Mouse (Mus musculus) midbrain, embryonic 16.5 days (tissue): ENCODE measurements around the gene Polr2l. TPM values are rescaled to one million over a fixed set of nuclear protein-coding genes. Genes with fewer than 3 reads are reported as not detected.

Experiments
- ATAC-seq: fragments of 200-750 bp; cut with Nextera tagmentation; 2 replicates; pipeline ENCODE4 v1.8.0; 2017; ENCODE audit warnings: moderate TSS enrichment
- H3K27ac ChIP-seq: fragments of 300-500 bp; sonication (generic); 2 replicates; pipeline ENCODE4 v1.5.1; 2014; ENCODE audit warnings: mild to moderate bottlenecking, low read length, mixed read lengths
- H3K27me3 ChIP-seq: fragments of 300-500 bp; sonication (generic); 2 replicates; pipeline ENCODE4 v1.6.1; 2014; ENCODE audit warnings: low read depth, low read length, mixed read lengths; ENCODE audit not compliant: control insufficient read depth, insufficient read depth
- H3K36me3 ChIP-seq: fragments of 300-500 bp; sonication (generic); 2 replicates; pipeline ENCODE4 v1.6.1; 2014; ENCODE audit warnings: mild to moderate bottlenecking, low read length, moderate library complexity, mixed read lengths; ENCODE audit not compliant: control insufficient read depth, insufficient read depth
- H3K4me1 ChIP-seq: fragments of 300-500 bp; sonication (generic); 2 replicates; pipeline ENCODE4 v1.6.1; 2014; ENCODE audit warnings: mild to moderate bottlenecking, low read length, mixed read lengths; ENCODE audit not compliant: control insufficient read depth, insufficient read depth
- H3K4me2 ChIP-seq: fragments of 300-500 bp; sonication (generic); 2 replicates; pipeline ENCODE4 v1.6.1; 2014; ENCODE audit warnings: mild to moderate bottlenecking, low read length, mixed read lengths
- H3K4me3 ChIP-seq: fragments of 300-500 bp; sonication (generic); 2 replicates; pipeline ENCODE4 v1.5.1; 2014; ENCODE audit warnings: low read depth, mild to moderate bottlenecking, low read length, moderate library complexity, mixed read lengths
- H3K9ac ChIP-seq: fragments of 300-500 bp; sonication (generic); 2 replicates; pipeline ENCODE4 v1.6.1; 2014; ENCODE audit warnings: low read depth, low read length, mixed read lengths
- H3K9me3 ChIP-seq: fragments of 300-500 bp; sonication (generic); replicated peaks from 2 replicates; pipeline ENCODE4 v1.6.1; 2014; ENCODE audit warnings: mild to moderate bottlenecking, low read length, mixed read lengths; ENCODE audit not compliant: control insufficient read depth, poor library complexity, severe bottlenecking
- WGBS: fragments of 180-500 bp; shearing (Covaris S2); extraction: QIAGEN DNeasy Blood & Tissue Kit; methylation state at CpG from one replicate; pipeline ENCODE4 v1.1.7; 2014; 5-methylcytosine and 5-hydroxymethylcytosine counted together
- polyA plus RNA-seq: library from polyadenylated mRNA; unstranded; fragments of >200 nt; fragmentation: Nextera tagmentation; extraction: Ambion mirVana; gene quantifications from 2 replicates; pipeline ENCODE4 v1.2.1, GENCODE M21; 2015

The Polr2l gene
- 73.3 and 74.0 TPM in 2 replicates for polyA plus RNA-seq

DNA sequence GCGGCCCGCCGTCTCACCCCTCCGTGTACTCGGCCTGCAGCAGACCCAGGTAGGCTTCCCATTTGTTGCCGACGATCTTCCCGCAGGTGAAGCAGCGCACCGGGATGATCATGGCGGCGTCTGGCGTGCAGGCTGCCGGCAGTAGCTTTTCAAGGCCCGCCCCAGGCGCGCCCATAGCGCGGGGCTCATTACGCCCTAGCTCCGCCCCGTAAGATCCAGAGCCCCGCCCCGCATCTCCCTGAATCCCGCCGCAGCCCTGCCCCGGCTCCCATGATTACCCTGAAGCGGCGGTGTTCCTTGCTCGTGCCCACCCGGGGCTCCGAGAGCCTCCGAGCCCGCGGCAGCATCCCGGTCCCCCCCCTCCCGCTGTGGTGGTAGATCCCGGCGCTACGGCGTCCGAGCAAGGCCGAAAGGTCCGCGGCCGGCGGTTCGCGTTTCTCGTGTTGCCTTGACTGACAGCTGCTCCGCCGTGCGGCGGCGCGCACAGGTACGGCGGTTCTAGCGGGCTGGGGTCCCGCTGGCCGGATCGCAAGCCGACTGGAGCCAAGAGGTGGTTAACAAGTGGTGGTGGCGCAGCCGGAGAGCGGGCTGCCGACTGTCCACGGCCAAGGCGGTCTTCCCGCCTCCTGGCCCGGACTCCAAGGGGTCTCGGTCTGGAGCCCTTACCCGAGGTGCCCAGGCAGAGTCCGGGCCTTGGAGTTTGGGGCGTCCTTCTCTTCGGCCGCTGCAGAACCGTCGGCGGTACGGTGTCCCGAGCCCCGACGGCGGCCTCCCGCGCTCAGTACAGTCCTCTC is at the start of gene Polr2l, which contains the start of gene Tspan4:
Polr2l (minus strand) TSS at position 122 of the 794 bp plus-strand sequence.
Tspan4 (plus strand) TSS at position 230 of the 794 bp plus-strand sequence.
- ATAC-seq: peak; percentile 85
- peak within 1 kb of the TSS; percentile 65 for H3K4me3 ChIP-seq
- H3K36me3 ChIP-seq: peaks cover 8% of the 10 kb centered on the region
- H3K27ac ChIP-seq: peak within 1 kb of the TSS; percentile 86
- peak within 1 kb of the TSS; percentile 98 for H3K4me2 ChIP-seq
- H3K27me3 ChIP-seq: peaks cover 14% of the 10 kb centered on the region
- WGBS: under 1% methylated on average over 77 of the region's 87 CpGs
- H3K9ac ChIP-seq: peak within 1 kb of the TSS; percentile 90
- H3K4me1 ChIP-seq: peaks cover 19% of the 10 kb centered on the region
- H3K9me3 ChIP-seq: no peaks in the 10 kb centered on the region

DNA sequence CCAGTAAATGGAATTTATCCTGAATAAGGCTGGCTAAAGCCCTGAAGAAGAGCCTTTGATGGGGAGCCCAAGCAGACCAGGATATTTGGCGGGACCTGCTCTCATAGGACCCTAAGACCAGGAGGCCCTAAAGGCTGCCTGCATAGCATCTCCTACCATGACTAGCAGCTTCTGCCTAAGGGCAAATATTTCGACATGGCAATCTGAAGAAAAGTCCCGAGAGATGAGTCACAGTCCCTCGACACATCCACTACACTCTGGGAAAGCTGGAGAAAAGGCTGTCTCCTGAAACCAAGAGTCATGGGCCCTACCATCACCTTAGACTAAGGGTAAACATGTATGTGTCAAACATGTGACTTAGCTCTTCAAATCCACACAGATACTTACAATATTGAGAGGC is 49.3 kb upstream of the Polr2l start:
- no peak overlapping the region for H3K9ac ChIP-seq
- no peak overlapping the region for H3K4me2 ChIP-seq
- no peaks in the 10 kb centered on the region for H3K9me3 ChIP-seq
- WGBS: 88% methylated on average over 4 of the region's 4 CpGs
- peaks cover 25% of the 10 kb centered on the region for H3K36me3 ChIP-seq
- H3K4me1 ChIP-seq: no peaks in the 10 kb centered on the region; the same call in 1 of the 2 replicates
- no peak overlapping the region for H3K27ac ChIP-seq
- no peak for ATAC-seq
- H3K4me3 ChIP-seq: no peak overlapping the region
- H3K27me3 ChIP-seq: no peaks in the 10 kb centered on the region

DNA sequence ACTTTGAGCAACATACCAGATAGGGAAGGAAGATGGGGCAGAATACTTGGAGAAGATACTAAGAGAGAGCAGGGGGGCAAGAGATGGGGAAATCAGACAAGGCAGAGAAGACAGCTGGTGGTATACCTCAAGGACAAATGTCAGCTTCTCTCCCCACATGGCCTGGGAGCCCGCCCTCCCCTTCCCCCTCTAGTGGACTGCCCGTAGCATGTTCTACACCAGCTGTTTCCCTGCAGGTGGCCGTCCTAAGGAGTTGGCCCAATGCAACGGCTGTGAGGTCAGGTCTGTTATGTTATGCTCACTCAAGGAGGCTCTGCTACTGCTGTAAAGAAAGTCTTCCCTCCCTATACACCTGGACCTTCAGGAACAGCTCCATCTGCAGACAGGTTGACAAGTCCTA is 48.1 kb upstream of the Polr2l start:
- Histone ChIP-seq H3K27me3 (no peaks in the 10 kb centered on the region), H3K4me2 (no peak overlapping the region), H3K4me3 (no peak overlapping the region), H3K9me3 (no peaks in the 10 kb centered on the region), H3K4me1 (no peaks in the 10 kb centered on the region; the same call in 1 of the 2 replicates), H3K36me3 (peaks cover 20% of the 10 kb centered on the region), H3K9ac (no peak overlapping the region), H3K27ac (no peak overlapping the region)
- 52% methylated on average over 4 of the region's 4 CpGs for WGBS
- no peak for ATAC-seq

DNA sequence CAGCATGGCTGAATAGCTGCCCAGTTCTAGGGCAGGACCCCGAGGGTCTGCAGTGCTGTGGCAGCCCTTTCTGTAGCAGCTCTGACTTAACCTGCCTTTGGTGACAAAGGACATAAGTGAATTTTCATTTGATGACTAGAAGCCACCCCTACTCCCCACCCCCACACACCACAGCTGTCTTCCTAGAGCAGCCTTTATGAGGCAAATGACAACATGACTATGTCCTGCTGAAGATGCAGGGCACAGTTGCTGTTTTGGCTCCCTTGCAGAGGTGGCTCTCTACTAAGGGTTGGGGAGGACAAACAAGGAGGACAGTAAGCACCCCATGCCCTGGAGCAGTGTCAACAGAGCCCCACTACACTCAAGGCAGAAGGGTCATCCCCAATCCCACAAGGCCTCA is 44.9 kb upstream of the Polr2l start:
- Histone ChIP-seq H3K4me1 (no peaks in the 10 kb centered on the region), H3K4me3 (no peak overlapping the region), H3K36me3 (peaks cover 14% of the 10 kb centered on the region), H3K9ac (no peak overlapping the region), H3K4me2 (no peak overlapping the region), H3K27me3 (no peaks in the 10 kb centered on the region), H3K27ac (no peak overlapping the region), H3K9me3 (no peaks in the 10 kb centered on the region)
- ATAC-seq: no peak
- WGBS: 80% methylated on average over 1 of the region's 1 CpGs

DNA sequence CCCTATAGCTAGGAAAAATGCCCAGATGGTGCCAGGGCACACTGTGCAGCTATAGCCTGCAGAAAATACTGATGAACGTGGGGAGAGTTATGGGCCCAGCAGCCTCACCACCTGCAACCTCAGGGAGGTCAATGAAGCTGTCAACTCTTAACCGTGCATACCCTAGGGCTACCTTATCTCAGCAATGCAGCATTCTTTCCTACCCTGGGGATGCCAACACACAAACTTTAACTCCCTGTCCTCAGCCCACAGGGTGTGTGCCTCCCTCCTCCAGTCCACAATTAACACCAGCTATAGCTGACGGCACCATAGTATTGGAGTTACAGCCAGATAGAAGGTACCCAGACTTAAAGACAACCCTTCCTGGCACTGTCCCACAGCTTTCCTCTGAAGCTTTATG is 44.0 kb upstream of the Polr2l start:
- no peak for ATAC-seq
- no peak overlapping the region for H3K4me2 ChIP-seq
- H3K9me3 ChIP-seq: no peaks in the 10 kb centered on the region
- H3K27ac ChIP-seq: no peak overlapping the region
- no peak overlapping the region for H3K9ac ChIP-seq
- H3K4me1 ChIP-seq: no peaks in the 10 kb centered on the region
- WGBS: 70% methylated on average over 3 of the region's 3 CpGs
- H3K4me3 ChIP-seq: no peak overlapping the region
- no peaks in the 10 kb centered on the region for H3K27me3 ChIP-seq
- peaks cover 14% of the 10 kb centered on the region for H3K36me3 ChIP-seq

DNA sequence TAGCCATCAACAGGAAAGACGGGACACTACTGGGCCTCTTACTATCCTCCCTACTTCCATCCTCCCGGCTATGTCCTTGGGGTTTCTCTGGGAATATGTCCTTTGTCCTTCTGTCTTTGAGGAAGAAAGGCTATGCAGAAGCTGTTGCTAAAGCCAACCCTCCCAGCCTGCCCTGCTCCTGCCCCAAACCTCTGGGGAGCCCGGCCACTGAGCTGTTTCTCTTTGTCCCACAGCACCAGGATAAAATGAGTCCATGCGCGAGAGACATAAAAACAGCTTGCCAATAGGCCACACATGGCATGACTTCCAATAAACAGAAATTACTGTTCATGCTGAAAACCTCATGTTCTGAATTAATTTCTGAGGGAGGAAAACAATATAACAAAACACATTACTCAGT is 43.4 kb upstream of the Polr2l start:
- ATAC-seq: no peak
- H3K27me3 ChIP-seq: no peaks in the 10 kb centered on the region
- H3K36me3 ChIP-seq: peaks cover 17% of the 10 kb centered on the region
- H3K27ac ChIP-seq: no peak overlapping the region
- no peaks in the 10 kb centered on the region for H3K9me3 ChIP-seq
- H3K4me3 ChIP-seq: no peak overlapping the region
- H3K4me2 ChIP-seq: no peak overlapping the region
- no peaks in the 10 kb centered on the region for H3K4me1 ChIP-seq
- no peak overlapping the region for H3K9ac ChIP-seq
- WGBS: 80% methylated on average over 5 of the region's 5 CpGs

GRCm38 (mm10) chr7:141517638-141518037 is 42.7 kb upstream of the Polr2l start:
- H3K27me3 ChIP-seq: no peaks in the 10 kb centered on the region
- H3K4me1 ChIP-seq: no peaks in the 10 kb centered on the region
- H3K9ac ChIP-seq: no peak overlapping the region
- no peak overlapping the region for H3K4me2 ChIP-seq
- ATAC-seq: no peak
- H3K9me3 ChIP-seq: no peaks in the 10 kb centered on the region
- H3K4me3 ChIP-seq: no peak overlapping the region
- no peak overlapping the region for H3K27ac ChIP-seq
- peaks cover 19% of the 10 kb centered on the region for H3K36me3 ChIP-seq
- 86% methylated on average over 4 of the region's 4 CpGs for WGBS

GRCm38 (mm10) chr7:141510681-141511191 is 35.8 kb upstream of the Polr2l start:
- no peak for ATAC-seq
- Histone ChIP-seq H3K9ac (no peak overlapping the region), H3K4me1 (no peaks in the 10 kb centered on the region), H3K36me3 (peaks cover 15% of the 10 kb centered on the region; the same call in 1 of the 2 replicates), H3K4me2 (no peak overlapping the region), H3K27ac (no peak overlapping the region), H3K27me3 (no peaks in the 10 kb centered on the region), H3K9me3 (no peaks in the 10 kb centered on the region), H3K4me3 (no peak overlapping the region)
- 70% methylated on average over 8 of the region's 8 CpGs for WGBS

DNA sequence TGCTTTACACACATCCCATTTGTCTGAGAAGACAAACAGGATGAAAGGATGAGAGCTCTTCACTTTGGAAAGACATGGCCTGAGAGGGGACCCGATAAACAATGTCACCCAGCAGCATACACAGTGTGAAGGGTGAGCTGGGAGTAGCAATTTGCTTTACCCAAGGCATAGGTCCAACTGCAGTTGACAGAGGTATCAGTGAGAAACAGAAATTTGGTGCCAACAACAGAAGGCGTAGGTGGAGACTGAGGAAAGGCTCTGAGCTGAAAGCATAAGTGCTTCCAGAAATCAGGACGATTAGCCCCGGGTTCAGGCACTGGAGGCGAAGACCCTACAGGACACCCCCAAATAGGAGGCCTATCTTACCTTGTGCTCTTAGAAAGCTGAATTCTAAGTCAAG is 35.3 kb upstream of the Polr2l start:
- ATAC-seq: no peak
- Histone ChIP-seq H3K4me2 (no peak overlapping the region), H3K9ac (no peak overlapping the region), H3K9me3 (no peaks in the 10 kb centered on the region), H3K4me3 (no peak overlapping the region), H3K4me1 (no peaks in the 10 kb centered on the region), H3K27ac (no peak overlapping the region), H3K27me3 (no peaks in the 10 kb centered on the region), H3K36me3 (peaks cover 13% of the 10 kb centered on the region; the same call in 1 of the 2 replicates)
- 94% methylated on average over 5 of the region's 5 CpGs for WGBS
